Mouse (Mus musculus): ENCODE results near the gene Washc4. TPM values are rescaled to one million over a fixed set of nuclear protein-coding genes. Genes with fewer than 3 reads are reported as not detected.

Gene Washc4
- polyA plus RNA-seq, 1 experiment from 2014 or later: 38.1 TPM

DNA sequence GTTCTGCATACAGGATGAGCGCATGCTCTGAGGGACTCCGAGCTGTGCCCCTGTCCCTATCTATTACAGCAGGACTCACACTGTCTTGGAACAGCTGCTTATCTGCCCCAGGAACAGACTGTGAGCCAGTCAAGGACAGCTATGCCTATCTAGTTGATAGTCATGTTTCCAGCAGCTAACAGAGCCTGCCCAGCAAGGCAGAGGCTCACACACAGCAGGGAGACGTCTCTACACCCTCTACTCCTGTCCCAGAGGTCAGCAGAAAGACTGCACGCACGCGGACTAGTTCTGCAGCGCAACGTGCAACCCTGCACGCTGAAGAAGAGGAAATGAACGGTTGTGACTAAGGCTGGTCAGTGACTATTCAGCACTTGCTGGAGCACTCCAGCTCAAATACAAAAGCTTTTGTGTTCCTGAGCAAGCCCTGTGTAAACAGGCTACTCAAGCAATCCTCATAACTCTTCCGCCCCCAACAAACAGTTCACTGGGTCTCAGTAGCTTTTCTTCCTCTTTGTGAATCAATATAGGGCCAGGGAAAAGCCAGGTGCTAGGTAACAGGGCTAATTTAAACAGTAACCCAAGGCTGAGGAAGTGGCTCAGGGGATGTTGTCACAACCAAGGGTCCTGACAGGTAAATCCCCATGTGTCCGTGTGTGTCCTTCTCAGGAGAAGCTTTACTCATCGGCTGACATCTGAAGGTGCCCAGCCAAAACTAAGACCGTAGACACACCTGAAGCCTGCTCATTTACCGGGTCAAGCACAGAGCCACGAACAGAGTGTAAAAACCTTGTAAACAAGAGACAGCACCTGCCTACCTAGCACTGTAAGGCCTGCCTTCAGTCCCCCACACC, 101.5 kb downstream of the Washc4 start:
- Histone ChIP-seq H3K9ac (replicated peaks; ENCODE audit: low read length) (no peak overlapping the region), H3K4me2 (ENCODE audit: low read depth, low read length) (no peak overlapping the region), H3K36me3 (replicated peaks; ENCODE audit: control insufficient read depth, insufficient read depth, low read depth, low read length) (no peaks in the 10 kb centered on the region), H3K27ac (replicated peaks; ENCODE audit: low read depth, low read length) (no peak overlapping the region), H3K27me3 (ENCODE audit: control insufficient read depth, insufficient read depth, low read length) (no peaks in the 10 kb centered on the region), H3K4me3 (ENCODE audit: low read depth, low read length) (no peak overlapping the region), H3K4me1 (ENCODE audit: control insufficient read depth, insufficient read depth, low read length) (no peaks in the 10 kb centered on the region), H3K9me3 (replicated peaks; ENCODE audit: control insufficient read depth, low read length) (no peaks in the 10 kb centered on the region)
- 65% methylated on average over 16 of the region's 16 CpGs for WGBS
- ATAC-seq (replicated peaks; ENCODE audit: insufficient number of reproducible peaks, low FRiP score, low TSS enrichment, low read depth) (no peak), DNase-seq (ENCODE audit: low spot score) (no peak)

DNA sequence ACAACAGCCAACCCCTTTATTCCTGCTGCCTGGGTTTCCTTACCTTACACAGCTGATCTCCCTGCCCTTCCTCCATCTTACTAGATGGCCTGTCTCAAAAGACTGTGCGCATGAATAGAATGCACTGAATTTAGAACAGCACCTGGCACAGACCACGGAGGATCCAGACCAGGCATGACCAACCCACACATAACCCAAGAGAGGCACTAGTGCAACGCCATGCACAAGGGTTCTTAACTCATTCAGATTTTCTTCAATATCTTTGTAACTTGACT, 102.1 kb downstream of the Washc4 start:
- no peak for ATAC-seq (replicated peaks; ENCODE audit: insufficient number of reproducible peaks, low FRiP score, low TSS enrichment, low read depth)
- no peaks in the 10 kb centered on the region for H3K27me3 ChIP-seq (ENCODE audit: control insufficient read depth, insufficient read depth, low read length)
- H3K9me3 ChIP-seq (replicated peaks; ENCODE audit: control insufficient read depth, low read length): no peaks in the 10 kb centered on the region
- no peak overlapping the region for H3K27ac ChIP-seq (replicated peaks; ENCODE audit: low read depth, low read length)
- no peak overlapping the region for H3K9ac ChIP-seq (replicated peaks; ENCODE audit: low read length)
- H3K4me2 ChIP-seq (ENCODE audit: low read depth, low read length): no peak overlapping the region
- H3K4me1 ChIP-seq (ENCODE audit: control insufficient read depth, insufficient read depth, low read length): no peaks in the 10 kb centered on the region
- DNase-seq (ENCODE audit: low spot score): no peak
- no peaks in the 10 kb centered on the region for H3K36me3 ChIP-seq (replicated peaks; ENCODE audit: control insufficient read depth, insufficient read depth, low read depth, low read length)
- WGBS: 90% methylated on average over 3 of the region's 3 CpGs
- H3K4me3 ChIP-seq (ENCODE audit: low read depth, low read length): no peak overlapping the region

Other genes starting within 250 kb of the Washc4 start
- gene Slc41a2, start 205.9 kb upstream of the Washc4 start, polyA plus RNA-seq (2014; fragmentation: Nextera tagmentation; extraction: Ambion mirVana): 0.52 and 0.81 TPM in 2 replicates
- gene D10Wsu102e, start 183.5 kb upstream of the Washc4 start, polyA plus RNA-seq (2014; fragmentation: Nextera tagmentation; extraction: Ambion mirVana): 0.89 and 1.00 TPM in 2 replicates
- 2.1 and 2.3 TPM in 2 replicates for gene Aldh1l2, start 9.6 kb upstream of the Washc4 start, polyA plus RNA-seq (2014; fragmentation: Nextera tagmentation; extraction: Ambion mirVana)
- 41.8 and 43.2 TPM in 2 replicates for gene Appl2, start 105.0 kb downstream of the Washc4 start, polyA plus RNA-seq (2014; fragmentation: Nextera tagmentation; extraction: Ambion mirVana)
- gene 1500009L16Rik, start 179.1 kb downstream of the Washc4 start, polyA plus RNA-seq (2014; fragmentation: Nextera tagmentation; extraction: Ambion mirVana): 41.7 and 45.3 TPM in 2 replicates

All from embryonic facial prominence, embryonic 11.5 days (tissue).